Mouse (Mus musculus): ENCODE results near the gene Ndnf.

Gene Ndnf

DNA sequence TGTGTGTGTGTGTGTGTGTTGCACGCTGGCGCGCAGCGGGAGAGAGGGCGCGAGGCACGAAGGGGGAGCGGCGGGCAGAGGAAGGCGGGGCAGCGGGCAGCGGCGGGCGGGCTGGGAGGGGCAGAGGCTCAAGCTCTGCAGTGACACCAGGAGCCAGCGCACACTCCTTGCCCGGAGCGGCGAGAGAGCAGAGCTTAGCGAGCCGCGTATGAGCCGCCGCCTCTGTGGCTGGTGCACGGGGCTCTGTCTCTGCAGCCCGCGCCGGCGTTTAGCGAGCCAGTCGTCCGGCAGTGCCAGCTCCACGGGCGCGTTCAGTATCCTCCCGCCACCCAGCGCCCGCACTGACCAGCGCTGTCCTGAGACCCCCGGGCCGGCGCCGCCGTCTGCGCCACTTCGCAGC, at the start of gene Ndnf:
Gene Ndnf (plus strand): TSS at position 140 of the 400 bp plus-strand sequence.
- DNase-seq: peak; percentile 79 to 87

DNA sequence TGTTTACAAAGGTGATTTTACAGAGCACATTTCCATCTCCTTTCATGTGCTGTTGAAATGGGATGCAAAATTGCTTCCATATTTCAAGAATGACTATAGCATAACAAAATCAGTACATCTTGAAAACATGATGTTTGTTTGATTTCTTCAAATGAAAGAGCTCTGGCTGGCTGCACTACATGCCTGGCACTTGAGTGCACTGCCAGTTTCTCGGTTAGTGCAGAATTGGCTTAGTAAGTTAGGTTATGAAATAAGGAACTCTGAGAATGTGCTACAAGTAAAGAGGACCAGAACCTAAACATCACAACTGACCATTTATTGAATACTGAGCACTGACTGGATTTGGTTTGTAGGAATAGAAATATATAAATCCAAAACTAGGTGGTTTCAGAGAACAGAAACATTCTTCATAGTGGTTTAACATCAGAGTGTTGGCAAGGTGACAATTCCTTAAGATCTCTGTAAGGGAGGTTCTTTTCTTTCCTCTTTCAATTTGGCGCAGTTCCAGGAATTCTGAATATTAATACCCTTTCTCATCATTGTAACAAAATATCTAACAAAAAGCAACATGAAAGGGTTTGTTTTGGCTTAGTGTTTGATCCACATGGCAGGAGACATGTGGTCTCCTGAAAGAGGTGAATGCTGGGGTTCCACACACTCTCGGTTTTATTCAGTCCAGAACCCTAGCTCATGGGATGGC, 48.2 kb upstream of the Ndnf start:
- no peak for DNase-seq

DNA sequence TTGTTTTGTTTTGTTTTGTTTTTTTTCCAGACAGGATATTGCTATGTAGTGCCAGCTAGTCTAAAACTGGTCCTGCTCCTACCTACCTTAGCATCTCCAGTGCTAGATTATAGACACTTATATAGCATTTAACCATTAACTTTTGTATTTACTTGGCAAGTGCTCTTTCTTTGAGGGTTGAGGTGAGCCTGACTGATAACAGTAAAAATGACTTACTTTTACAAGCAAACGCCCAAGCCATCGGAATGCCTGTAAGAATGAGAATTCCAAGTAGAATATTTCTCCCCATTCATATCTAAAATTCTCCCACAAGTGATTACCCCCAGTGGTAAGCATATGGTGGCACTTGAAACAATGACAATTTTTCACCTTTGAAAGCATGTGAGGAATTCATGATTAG, 40.8 kb upstream of the Ndnf start:
- no peak for DNase-seq

DNA sequence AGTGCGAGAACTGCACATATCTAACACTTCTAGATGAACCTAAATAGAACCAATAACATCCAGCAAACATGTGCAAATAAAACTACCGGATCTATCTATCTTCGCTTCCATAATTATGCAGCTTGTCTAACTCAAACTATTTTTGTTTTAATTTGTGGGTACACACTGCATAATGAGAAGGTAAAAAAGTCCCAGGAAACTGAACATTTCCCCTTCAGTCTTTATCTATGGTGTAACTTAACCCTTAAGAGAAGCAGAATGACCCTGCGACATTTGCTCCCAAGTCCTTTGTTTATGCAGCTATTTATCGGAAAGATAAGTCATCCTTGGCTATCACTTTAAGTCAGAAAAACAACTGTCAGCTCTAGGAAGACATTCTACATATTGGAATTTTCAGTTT, 39.2 kb upstream of the Ndnf start:
- no peak for DNase-seq

DNA sequence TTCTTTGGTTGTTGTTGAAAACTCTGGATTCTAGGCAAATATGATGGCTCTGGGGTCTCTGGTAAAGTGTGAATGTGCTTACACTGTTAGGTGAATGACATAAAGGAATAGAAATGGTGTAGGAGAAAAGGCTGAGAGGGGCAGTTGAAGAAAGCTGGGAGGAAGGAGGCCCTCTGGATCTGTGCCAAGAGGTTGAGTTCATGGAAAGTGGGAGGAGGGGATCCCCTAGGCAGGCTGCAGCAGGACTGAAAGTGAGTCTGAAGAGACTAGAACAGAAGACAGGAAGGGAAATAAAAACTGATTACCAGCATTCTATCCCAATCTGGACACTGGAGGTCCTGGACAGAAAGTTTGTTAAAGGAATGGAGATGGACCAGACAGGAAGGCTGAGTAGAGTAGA, 29.0 kb upstream of the Ndnf start:
- no peak for DNase-seq

DNA sequence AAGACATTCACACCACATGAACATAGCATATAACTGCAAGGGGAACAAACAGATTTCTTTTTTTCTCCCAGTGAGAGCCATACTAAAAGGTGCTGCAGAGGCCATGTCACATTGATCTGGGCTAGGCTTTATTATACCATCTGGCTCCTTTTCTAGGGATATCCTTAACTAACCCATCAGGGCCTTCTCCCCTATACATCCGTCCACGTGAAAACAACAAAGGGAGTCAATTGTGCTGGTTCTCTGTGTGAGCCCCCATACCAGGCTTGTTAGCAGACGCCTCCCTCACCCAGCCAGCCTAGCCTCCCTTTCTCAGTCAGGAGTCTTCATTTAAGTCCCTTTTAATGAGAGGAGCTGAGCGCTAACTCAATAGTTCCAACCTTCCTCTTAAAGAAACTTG, 27.3 kb upstream of the Ndnf start:
- DNase-seq: no peak

DNA sequence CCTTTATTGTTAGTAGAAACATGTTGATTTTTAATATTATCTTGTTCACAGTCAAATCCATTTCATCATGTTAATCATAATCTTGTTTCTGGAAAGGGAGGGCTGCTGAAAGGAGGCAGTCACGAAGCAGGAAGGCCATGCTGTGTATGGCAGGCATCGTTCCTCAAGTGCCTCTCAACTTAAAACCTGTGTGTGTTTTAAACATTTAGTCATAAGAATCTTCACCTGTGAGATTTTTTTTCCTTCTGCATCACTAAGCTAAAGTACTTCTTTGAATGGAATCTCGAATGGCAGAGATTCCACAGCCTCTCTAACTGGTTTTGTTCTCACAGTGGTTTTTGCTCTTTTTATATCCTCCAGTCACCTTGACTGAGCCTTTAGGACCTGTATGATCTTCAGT, 25.0 kb upstream of the Ndnf start:
- no peak for DNase-seq

DNA sequence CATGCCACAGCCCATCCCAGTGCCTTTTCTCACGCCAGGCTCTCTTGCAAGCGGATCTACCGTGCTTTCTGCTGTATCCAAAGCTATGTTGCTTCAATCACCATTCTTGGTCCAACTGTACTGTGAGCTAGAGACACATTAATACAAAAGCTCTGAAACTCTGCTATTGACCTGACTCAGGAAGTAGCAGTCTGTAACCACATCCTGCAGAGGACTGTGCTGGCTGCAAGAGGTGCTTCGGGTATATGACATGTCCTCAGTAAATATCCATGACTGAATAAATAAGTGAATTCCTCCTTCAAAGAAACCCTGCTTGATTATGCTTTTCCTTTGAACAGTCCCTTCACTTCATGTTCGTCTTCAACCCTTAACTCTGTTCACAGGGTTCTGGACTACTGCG, 23.7 kb upstream of the Ndnf start:
- no peak for DNase-seq

DNA sequence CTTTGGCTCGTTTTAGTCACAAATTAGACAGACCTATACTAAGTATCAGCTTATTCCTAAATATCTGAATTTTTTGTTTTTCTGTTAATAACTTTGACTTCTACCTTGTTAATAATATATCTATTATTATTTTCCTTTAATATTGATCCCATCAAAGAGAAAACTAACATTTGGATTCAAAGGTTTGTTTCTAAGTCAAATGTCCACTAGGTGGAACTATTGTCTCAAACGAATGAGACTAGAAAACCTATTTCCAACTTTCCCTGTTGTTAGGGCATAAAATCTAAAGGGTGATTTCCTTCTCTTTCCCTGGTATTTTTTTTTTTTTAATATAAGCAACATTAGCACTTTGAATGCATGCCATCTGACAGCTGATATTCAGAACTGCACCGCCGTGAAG, 20.0 kb upstream of the Ndnf start:
- no peak for DNase-seq

DNA sequence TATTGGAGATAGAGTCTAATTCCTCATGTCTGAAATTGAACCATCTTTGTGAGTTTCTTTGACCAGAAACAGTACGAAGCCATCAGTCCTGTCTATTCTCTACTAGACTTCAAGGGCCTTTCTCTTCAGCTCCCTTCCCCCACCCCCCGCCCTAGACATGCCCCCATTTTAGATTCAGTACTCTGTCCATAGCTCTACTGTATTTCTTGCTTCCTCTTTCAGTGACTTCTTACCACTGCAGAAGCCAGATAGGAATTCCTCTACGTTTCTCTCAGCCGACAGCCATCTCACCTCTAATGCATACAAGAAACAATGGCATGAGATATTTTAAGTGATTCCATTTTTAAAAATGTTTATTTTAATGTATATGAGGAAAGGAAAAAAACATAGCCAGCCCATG, 10.1 kb upstream of the Ndnf start:
- no peak for DNase-seq

DNA sequence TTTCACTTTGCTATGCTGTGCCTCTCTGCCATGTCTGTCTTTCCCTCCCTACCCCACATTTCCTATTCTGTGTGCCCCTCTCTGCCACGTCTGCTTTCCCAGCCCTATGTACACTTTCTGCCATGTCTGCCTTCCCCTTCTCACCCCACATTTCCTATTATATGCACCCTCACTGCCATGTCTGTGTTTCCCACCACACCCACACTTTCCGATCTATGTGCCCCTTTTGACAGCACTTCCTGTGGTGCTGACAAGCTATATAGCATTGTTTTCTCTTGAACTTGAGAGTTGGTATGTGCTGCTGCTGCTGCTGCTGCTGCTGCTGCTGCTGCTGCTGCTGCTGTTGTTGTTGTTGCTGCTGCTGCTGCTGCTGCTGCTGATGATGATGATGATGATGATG, 9.3 kb upstream of the Ndnf start:
- DNase-seq: no peak

DNA sequence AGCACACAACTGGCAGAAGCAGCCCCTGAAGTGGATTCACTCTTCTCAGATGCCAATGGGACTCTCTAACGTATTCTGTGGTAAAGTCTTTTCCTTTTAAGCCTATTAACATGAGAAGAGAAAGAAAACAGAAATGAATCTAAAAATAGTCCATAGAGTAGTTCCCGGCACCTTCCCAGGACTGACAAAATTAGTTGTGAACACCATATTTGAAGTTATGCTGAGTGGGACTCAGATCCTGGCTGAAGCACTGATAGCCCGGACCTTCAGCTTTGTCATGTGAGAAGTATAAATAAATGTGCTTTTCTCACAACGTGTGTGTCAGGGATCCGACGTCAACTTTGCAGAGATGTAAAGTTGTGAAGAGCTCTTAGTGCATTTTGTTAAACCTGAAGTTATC, 7.4 kb upstream of the Ndnf start:
- no peak for DNase-seq

DNA sequence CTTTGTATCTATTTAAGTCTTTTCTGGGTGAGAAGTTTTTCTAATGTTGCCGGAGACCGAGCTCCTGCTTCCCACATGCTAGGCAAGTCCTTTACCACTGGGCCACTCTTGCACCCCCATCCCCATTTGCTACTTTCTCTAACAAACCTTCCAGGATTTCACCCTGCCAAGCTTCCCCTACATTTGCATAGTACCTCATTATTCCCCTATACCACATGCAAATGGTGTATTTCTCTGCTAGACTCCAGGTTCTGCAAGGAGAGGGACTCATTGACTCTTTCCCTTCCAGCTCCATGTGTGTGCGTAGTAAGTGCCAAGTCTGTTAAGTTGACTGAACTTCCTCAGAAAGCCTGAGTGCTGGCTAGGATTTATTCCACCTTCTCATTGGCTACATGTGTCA, 5.1 kb upstream of the Ndnf start:
- no peak for DNase-seq

DNA sequence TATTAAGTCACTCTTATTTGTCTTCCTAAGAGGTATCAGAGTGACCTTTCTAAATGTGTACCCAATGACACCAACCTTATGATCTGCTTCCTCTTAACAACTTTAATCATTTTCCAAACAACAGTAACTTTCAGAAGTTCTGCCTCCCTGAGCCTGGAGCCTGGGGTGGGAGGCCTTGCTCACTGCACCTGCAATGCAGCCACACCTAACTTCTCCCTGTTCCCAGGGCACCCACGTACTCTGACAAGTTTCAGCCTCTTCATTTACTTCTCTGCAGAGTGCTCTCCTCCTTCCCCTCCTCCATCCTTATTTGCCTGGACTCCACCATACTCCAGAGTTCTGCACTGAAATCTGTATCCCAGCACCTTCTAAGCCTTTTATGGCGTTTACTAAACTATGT, 1.4 kb upstream of the Ndnf start:
- DNase-seq: no peak

DNA sequence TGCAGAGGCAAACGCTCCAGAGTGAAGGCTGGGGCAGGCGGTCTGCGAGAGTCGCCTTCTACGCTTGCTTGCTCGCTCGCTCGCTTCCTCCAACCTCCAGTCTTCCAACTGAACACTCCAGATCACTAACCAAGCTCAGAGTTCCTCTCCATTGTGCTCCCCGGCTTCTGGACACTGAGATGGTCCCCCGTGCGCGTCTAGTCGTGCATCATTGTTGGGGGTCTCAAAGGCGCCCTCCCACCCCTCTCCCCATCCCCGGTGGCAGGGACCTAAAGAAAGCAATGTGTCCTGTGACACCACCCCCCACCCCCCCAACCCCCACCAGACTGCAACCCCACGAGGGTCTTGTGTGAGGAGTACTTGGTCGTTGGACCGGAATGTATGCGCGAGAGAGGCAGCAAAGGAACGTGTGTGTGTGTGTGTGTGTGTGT, 394 bp upstream of the Ndnf start:
- DNase-seq: peak; percentile 54 to 68

DNA sequence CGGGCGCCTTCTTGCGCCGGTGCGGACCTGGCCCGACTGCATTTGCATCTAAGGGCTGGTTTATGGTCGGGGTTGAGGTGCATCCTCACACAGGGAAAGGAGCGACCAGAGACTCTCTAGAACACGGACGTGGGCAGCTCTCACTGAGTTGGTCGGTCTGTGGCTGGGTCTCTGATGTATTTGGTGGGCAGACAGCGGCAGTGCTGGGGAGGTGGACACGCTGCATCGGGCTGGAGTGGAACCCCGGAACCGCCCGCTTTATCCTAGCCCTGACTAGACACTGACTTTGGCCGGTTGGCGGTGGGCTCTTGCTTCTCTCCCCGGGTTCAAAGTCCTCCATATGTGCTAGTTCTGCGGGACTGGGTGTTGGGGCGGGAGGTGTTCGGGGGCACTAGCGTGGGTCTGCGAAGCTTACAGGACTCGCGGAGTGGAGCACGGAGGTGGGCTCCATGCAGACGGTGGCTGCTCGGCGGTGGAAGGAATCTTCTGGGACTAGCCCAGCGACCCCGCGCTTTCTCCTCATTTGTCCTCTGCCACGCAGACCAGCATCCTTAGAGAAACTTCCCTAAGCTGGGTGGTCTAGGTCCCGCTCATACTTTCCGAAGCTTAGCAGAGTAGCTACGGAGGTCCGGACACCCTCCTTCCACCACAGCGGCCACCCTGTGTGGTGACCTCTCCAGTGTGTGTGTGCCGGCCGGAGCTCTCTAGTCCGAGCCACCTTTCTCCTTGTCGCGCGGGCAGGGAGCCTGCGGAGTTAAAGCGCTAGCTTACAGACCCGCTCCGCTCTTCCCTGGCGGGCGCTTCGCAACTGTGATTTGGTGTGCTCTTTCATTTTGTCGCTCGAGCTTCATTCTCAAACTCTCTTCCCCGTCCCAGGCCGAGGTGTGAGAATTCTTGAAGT, 991 bp downstream of the Ndnf start:
- DNase-seq: peak; percentile 52 to 63

DNA sequence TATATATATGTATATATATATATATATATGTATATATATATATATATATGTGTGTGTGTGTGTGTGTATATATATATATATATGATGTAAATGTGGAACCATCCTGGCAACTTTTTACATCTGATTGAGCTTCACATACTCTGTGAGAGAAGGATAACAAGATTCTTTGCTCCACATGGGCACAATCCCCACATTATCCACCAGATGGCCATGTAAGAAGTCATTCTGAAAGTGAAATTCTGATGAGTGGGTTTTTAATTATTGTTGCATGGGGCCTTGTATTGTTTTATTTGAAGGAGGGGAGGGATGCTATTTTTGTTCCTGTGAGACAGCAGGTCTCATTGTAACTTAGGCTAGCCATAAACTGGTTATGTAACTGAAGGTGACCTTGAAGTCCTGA, 22.5 kb downstream of the Ndnf start:
- DNase-seq: peak in 1 of 2 experiments; percentile 8

DNA sequence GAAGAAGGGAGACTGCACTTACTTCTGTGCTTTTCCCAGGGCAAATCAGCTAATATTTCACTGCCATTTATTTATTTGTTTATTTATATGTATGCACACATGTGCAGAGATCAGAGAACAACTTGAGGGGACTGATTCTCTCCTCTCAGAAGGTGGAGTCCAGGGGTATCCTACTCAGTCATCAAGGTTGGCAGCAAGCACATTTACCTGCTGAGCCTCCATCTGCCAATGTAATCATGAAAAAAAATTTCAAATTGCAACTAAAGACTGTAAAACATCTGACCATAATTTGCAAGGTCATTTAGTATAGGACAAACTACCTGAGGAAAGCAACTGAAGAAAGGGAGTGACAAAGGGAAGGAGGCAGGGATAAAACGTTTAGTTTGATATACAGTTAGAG, 49.3 kb downstream of the Ndnf start:
- DNase-seq: no peak

DNA sequence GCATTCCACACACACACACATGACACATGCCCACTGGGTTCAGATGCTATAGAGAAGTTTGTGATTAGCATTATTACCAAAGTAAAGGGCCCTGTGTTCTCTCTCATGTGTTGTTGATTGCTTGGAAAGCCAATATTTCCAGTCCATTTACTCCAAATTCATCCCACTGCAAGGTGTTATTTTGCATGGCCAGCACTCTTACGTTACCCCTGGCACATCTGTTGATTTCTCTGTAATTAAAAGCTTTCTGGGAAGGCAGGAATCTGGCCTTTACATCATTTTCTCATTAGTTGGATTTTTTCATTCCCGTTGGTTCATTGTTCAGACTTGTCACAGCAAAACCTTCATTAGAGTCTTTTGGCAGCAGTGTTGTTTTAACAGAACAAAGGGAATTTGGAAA, 54.3 kb downstream of the Ndnf start:
- no peak for DNase-seq

DNA sequence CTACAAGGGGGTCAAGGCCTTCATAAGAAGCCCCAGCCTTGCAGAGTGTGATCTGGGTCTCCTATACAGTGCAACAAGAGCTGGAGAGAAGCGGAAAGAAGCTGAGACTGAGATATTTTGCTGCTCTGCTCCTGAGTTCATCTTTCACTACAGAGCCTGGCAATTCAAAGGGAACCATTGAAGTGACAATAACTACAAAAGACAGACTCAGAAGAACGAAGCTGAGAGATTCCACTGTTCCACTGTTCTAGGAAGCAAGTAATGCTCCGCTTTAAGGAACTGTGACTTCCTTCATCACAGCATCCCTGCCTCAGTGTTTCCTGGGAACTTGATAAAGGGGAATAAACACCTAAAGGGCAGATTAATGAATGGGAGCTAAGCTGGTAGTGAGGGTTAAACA, 56.9 kb downstream of the Ndnf start:
- DNase-seq: no peak

DNA sequence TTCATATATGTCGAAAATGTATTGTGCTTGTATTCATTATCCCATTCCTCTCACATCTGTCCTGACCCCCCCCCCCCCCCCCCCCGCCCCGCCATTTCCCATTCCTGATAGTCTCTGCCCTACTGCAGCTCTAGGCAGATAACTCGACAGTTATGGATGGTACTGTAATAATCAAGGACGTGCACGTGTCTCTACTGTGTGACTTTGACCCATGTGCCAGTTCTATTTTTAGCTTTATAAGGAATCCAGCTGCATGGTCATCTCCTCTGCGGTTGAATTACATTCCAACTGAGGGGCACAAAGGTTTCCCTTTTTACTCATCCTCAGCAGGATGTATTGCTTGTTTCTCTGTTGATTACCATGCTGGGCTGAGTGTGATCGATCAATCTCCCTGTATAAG, 68.1 kb downstream of the Ndnf start:
- DNase-seq: no peak

DNA sequence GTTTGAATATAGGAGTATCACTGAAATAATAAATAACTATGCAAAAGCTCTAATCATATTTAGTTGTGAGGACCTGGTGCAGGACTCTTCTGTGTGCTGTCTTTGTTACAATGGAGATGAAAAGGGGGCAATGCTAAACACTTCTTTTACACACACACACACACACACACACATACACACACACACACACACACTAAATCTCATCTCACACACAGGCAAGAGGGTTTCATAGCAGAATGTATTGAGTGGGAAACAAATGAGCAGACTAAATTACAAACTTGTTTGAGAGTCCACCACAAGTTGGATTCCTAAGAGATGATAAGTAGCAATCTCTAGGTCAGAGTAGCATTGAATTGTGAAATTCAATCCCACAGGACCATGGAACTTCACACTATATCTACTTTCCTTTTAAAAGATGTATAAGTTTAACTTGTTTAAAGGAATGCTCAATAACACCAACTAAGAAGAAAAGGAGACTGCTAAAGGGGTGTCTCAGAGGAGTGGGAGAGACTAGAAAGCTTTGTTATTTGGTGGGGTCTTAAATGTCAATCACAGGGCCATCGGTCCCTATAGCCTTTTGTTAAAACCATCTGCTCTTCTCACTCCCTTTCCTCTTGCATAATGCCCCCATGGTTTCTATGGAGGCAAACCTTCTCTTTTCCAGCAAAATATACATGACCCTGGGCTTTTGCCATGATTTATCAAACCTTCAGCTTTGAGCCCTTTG, 71.9 kb downstream of the Ndnf start:
- DNase-seq: no peak

DNA sequence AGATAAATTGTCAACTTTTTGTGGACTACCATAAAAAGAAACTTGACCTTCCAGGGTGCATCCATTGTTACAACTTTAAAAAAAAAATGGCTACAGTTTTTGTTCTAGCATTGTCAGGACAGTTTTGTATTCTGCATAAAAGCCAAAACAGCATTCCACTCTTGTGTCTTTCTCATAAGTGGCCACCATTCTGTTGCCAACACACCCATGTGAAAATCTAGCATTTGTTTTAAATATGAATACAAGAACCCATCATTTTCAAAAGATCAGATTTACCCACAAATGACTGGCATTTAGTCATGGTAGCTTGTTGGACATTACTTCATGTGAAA, 72.4 kb downstream of the Ndnf start:
- no peak for DNase-seq

DNA sequence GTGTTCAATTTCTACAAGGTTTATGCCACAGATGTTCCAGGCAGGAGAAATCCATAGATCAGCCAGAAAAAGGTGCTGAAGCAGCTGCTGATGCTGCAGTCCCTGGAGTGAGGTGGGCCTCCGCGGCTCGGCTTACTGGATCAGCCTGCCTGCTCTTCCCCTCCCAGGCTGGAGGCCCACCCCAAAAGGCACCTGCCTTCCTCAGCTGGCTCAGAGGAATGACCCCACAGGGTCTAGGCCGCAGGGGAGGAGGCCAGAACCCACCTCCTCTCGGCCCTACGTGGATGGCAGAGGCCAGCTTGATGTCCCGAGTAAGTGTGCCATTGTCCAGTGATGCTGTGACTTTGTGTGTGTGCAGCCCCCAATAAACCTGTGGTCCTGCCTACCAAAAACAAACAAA, 86.8 kb downstream of the Ndnf start:
- no peak for DNase-seq

Data from kidney, postnatal 4 days (tissue).